Mouse (Mus musculus): Measurements from ENCODE around the gene Dtwd1. TPM values are rescaled to one million over a fixed set of nuclear protein-coding genes. Genes with fewer than 3 reads are reported as not detected.
"Not testable (repeated sequence)": the region's sequence is repeated elsewhere in the genome, so short reads cannot be mapped to it uniquely, and the experiment has no call there.

The Dtwd1 gene
- 28.3 and 29.9 TPM in 2 replicates for polyA plus RNA-seq (2016; fragmentation: Nextera tagmentation; extraction: Ambion mirVana)

- DNase-seq (ENCODE audit: low spot score) = peak; percentile 97
- Histone ChIP-seq H3K4me3 (peak within 1 kb of the TSS; percentile 82), H3K27ac (peak within 1 kb of the TSS; percentile 97), H3K36me3 (peaks cover 16% of the 10 kb centered on the region), H3K4me1 (peaks cover 10% of the 10 kb centered on the region; the same call in 1 of the 2 replicates), H3K27me3 (ENCODE audit: low read depth, poor library complexity, severe bottlenecking) (no peaks in the 10 kb centered on the region), H3K9me3 (replicated peaks) (no peaks in the 10 kb centered on the region)
- WGBS = under 1% methylated on average over 57 of the region's 57 CpGs
Measured at GRCm38 (mm10) chr2:126151855-126152571, at the start of gene Dtwd1, which contains the start of gene Fam227b. Gene Dtwd1, plus strand, starts transcription at chr2:126152141. Gene Fam227b, minus strand, starts transcription at chr2:126152004.

GRCm38 (mm10) chr2:126147723-126148122 lies 4.2 kb upstream of the Dtwd1 start:
- H3K27ac ChIP-seq = no peak overlapping the region
- H3K4me3 ChIP-seq = no peak overlapping the region
- no peaks in the 10 kb centered on the region for H3K27me3 ChIP-seq (ENCODE audit: low read depth, poor library complexity, severe bottlenecking)
- DNase-seq (ENCODE audit: low spot score) = no peak
- no peaks in the 10 kb centered on the region for H3K9me3 ChIP-seq (replicated peaks)
- H3K4me1 ChIP-seq = 0 out of 2 replicates have a peak, but pooled peaks cover 1% of the 10 kb centered on the region
- no peaks in the 10 kb centered on the region for H3K36me3 ChIP-seq

- 96% methylated on average over 5 of the region's 5 CpGs for WGBS
- Histone ChIP-seq H3K27ac (no peak overlapping the region), H3K27me3 (ENCODE audit: low read depth, poor library complexity, severe bottlenecking) (no peaks in the 10 kb centered on the region), H3K4me3 (no peak overlapping the region), H3K36me3 (peaks cover 43% of the 10 kb centered on the region), H3K9me3 (replicated peaks) (no peaks in the 10 kb centered on the region), H3K4me1 (no peaks in the 10 kb centered on the region)
- DNase-seq (ENCODE audit: low spot score) = no peak
Measured at GRCm38 (mm10) chr2:126165277-126166018, 13.5 kb downstream of the Dtwd1 start.

- no peak overlapping the region for H3K27ac ChIP-seq
Measured at GRCm38 (mm10) chr2:126166335-126166734, 14.4 kb downstream of the Dtwd1 start.

DNA sequence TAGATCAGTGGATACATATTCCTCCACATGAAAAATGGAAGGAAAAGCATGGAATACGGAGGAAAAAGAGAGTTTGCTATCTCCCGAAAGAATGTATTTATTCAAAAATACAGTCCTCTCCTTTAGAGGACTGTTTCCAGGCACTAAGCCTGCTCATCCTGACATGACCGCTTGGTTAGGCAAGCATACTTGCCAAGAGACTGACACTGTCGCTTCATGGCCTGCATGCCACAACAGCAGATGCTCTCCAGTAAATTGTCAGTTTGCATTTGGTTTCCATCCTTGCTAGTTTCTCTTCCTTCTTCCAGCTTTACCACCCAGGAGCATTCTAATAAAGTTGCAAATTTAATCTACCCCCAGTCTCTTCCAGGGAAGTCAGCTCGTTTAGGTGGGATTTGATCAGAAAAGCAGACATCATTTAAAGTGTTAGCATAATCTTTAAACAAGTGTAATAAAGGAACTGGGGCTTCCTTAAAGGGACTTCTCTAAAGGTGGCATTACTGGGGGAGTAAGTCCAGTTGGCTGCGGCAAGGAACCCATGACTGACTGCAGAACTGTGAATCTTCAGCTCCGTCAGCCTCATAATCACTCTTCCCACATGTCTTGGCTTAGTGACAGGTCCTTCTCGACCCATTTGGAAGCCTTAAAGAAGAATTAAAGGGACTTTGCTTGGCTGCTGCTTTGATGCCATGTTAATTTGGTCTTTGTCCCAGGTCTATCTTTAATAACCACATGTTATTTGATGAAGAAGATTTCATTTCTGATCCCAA lies 15.1 kb downstream of the Dtwd1 start:
- Histone ChIP-seq H3K27ac (no peak overlapping the region), H3K36me3 (peaks cover 27% of the 10 kb centered on the region), H3K4me3 (no peak overlapping the region), H3K9me3 (replicated peaks) (no peaks in the 10 kb centered on the region), H3K27me3 (ENCODE audit: low read depth, poor library complexity, severe bottlenecking) (no peaks in the 10 kb centered on the region), H3K4me1 (no peaks in the 10 kb centered on the region)
- DNase-seq (ENCODE audit: low spot score) = no peak
- WGBS = 86% methylated on average over 8 of the region's 8 CpGs

More at GRCm38 (mm10) chr2:126166335-126166734, 14.4 kb downstream of the Dtwd1 start:
- Histone ChIP-seq H3K27me3 (ENCODE audit: low read depth, poor library complexity, severe bottlenecking) (no peaks in the 10 kb centered on the region), H3K4me1 (no peaks in the 10 kb centered on the region), H3K9me3 (replicated peaks) (no peaks in the 10 kb centered on the region), H3K4me3 (no peak overlapping the region), H3K36me3 (peaks cover 34% of the 10 kb centered on the region)
- no peak for DNase-seq (ENCODE audit: low spot score)

DNA sequence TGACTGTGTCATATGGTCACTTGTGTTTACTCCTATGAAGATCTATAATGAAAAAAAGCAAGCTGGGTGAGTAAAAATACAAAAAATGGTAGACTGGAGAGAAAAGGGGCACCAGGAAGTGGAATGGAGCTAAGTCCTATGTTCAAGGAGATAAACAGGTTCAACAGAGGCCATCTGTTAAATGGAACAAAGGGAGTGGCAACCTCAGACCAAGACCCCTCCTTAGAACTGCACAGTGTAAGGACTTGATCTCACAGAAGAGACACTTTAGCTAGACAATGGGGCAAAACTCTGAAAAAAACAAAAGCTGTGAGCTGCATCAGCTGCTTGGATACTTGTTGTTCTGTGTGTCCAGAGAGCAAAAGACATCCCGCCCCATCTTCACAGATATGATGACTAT lies 19.5 kb downstream of the Dtwd1 start:
- Histone ChIP-seq H3K27ac (no peak overlapping the region), H3K27me3 (ENCODE audit: low read depth, poor library complexity, severe bottlenecking) (no peaks in the 10 kb centered on the region), H3K36me3 (no peaks in the 10 kb centered on the region), H3K4me3 (no peak overlapping the region), H3K4me1 (no peaks in the 10 kb centered on the region), H3K9me3 (replicated peaks) (no peaks in the 10 kb centered on the region)
- 89% methylated on average over 1 of the region's 1 CpGs for WGBS
- no peak for DNase-seq (ENCODE audit: low spot score)

- Histone ChIP-seq H3K9me3 (replicated peaks) (no peaks in the 10 kb centered on the region), H3K27ac (no peak overlapping the region), H3K4me1 (peaks cover 8% of the 10 kb centered on the region; the same call in 1 of the 2 replicates), H3K4me3 (no peak overlapping the region), H3K27me3 (ENCODE audit: low read depth, poor library complexity, severe bottlenecking) (no peaks in the 10 kb centered on the region), H3K36me3 (no peaks in the 10 kb centered on the region)
- WGBS = 83% methylated on average over 4 of the region's 4 CpGs
- DNase-seq (ENCODE audit: low spot score) = no peak
Measured at GRCm38 (mm10) chr2:126191306-126191705, 39.4 kb downstream of the Dtwd1 start.

DNA sequence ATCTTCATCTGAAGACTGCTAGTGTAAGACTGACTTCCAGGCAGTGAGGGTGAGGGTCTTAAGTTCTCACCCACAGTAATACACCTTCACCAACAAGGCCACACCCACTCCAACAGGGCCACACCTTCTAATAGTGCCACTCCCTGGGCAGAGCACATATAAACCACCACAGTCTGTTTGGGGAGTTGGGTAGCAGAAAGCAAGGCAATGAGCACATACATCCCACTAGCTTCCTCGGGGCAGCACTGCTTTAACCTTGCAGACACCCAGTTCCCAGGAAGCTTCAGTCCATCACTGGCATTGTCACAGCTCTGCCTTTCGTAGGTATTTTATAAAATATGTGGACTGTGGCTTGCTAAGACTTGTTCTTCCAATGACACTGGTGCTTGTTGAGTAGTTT lies 40.2 kb downstream of the Dtwd1 start:
- no peak overlapping the region for H3K27ac ChIP-seq
- 88% methylated on average over 2 of the region's 2 CpGs for WGBS

DNA sequence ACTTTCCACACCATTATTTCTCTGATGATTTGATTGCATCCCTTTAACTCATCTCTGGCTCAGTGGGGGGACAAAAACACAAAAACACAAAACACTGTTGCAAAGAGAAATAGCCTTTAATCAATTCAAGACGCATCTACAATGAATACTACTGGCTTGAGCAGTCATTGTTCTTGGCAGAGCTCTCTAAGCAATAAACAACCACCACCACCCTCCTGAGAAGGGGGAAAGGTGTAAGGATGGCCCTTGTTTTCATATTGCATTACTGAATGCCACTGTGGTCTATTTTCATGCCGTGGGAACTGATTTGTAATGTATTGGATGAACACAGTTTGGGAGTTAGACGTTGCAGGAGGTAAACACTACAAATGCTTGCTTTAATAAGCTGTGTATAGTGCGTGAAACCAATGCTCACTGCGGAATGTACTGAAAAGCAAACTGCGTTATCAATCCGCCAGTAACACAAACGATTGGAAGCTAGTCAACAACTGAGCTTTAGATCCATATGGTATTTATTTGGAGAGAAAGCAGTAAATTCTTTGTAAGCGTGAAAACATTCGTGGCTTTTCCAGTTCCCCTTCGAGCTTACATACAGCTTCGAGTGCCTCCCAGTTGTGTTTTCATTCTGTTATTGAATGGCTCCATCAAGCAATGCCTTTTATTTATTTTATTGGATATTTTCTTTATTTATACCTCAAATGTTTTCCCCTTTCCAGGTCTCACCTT lies 43.9 kb downstream of the Dtwd1 start:
- Histone ChIP-seq H3K9me3 (replicated peaks) (no peaks in the 10 kb centered on the region), H3K27me3 (ENCODE audit: low read depth, poor library complexity, severe bottlenecking) (no peaks in the 10 kb centered on the region), H3K4me3 (no peak overlapping the region), H3K4me1 (peaks cover 9% of the 10 kb centered on the region; the same call in 1 of the 2 replicates), H3K36me3 (no peaks in the 10 kb centered on the region), H3K27ac (no peak overlapping the region)
- no peak for DNase-seq (ENCODE audit: low spot score)
- 76% methylated on average over 12 of the region's 12 CpGs for WGBS

More for the DNA sequence above, 40.2 kb downstream of the Dtwd1 start:
- H3K36me3 ChIP-seq = no peaks in the 10 kb centered on the region
- no peaks in the 10 kb centered on the region for H3K27me3 ChIP-seq (ENCODE audit: low read depth, poor library complexity, severe bottlenecking)
- peaks cover 9% of the 10 kb centered on the region; the same call in 1 of the 2 replicates for H3K4me1 ChIP-seq
- DNase-seq (ENCODE audit: low spot score) = no peak
- H3K9me3 ChIP-seq (replicated peaks) = no peaks in the 10 kb centered on the region
- no peak overlapping the region for H3K4me3 ChIP-seq

DNA sequence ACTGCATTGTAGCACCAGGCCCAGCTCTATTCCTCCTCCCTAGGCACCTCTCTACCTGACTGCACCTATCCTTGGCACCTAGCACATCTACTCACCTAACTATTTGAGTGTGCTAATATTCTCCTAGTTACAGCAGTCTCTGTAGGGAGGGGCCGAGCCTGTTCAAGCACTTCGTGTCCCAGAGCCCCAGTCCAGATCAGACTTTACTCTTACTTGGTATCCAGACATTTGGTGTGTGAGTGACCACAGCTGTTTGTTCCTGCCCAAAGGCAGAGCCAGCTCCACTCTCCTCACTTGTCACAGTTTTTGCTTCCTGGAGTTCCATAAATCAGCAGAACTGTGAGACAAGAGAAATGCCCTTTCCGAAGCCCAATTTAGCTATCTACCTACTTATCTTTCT lies 47.0 kb downstream of the Dtwd1 start:
- no peak for DNase-seq (ENCODE audit: low spot score)
- Histone ChIP-seq H3K4me1 (peaks cover 9% of the 10 kb centered on the region; the same call in 1 of the 2 replicates), H3K36me3 (no peaks in the 10 kb centered on the region), H3K9me3 (replicated peaks) (no peaks in the 10 kb centered on the region), H3K4me3 (no peak overlapping the region), H3K27ac (no peak overlapping the region), H3K27me3 (ENCODE audit: low read depth, poor library complexity, severe bottlenecking) (no peaks in the 10 kb centered on the region)
- 90% methylated on average over 3 of the region's 3 CpGs for WGBS

- Histone ChIP-seq H3K9me3 (replicated peaks) (no peaks in the 10 kb centered on the region), H3K4me3 (no peak overlapping the region), H3K36me3 (no peaks in the 10 kb centered on the region), H3K27ac (no peak overlapping the region), H3K4me1 (no peaks in the 10 kb centered on the region), H3K27me3 (ENCODE audit: low read depth, poor library complexity, severe bottlenecking) (no peaks in the 10 kb centered on the region)
- WGBS = 88% methylated on average over 6 of the region's 6 CpGs
- no peak for DNase-seq (ENCODE audit: low spot score)
Measured at GRCm38 (mm10) chr2:126211011-126211680, 59.2 kb downstream of the Dtwd1 start.

DNA sequence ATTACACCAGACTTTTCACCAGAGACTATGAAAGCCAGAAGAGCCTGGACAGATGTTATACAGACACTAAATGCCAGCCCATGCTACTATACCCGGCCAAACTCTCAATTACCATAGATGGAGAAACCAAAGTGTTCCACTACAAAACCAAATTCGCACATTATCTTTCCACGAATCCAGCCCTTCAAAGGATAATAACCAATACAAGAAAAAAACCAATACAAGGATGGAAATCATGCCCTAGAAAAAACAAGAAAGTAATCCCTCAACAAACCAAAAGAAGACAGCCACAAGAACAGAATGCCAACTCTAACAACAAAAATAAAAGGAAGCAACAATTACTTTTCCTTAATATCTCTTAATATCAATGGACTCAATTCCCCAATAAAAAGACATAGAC lies 62.9 kb downstream of the Dtwd1 start, which contains the start of gene Gm17555:
Gene Gm17555 (plus strand): TSS at position 301 of the 400 bp plus-strand sequence.
- H3K36me3 ChIP-seq; DNase-seq (ENCODE audit: low spot score); H3K27me3 ChIP-seq (ENCODE audit: low read depth, poor library complexity, severe bottlenecking); H3K4me3 ChIP-seq; H3K27ac ChIP-seq; H3K9me3 ChIP-seq (replicated peaks); H3K4me1 ChIP-seq: not testable (repeated sequence)
- 95% methylated on average over 3 of the region's 3 CpGs for WGBS
